Mouse (Mus musculus) left cerebral cortex, adult 2 months (tissue): Measurements from ENCODE around the gene Rhbdd1. TPM values are rescaled to one million over a fixed set of nuclear protein-coding genes. Genes with fewer than 3 reads are reported as not detected.

Source experiments
- DNase-seq, 2 experiments: peaks; one replicate each; pipeline ENCODE4 v3.0.0; 2021 to 2022; ENCODE audit warnings: low spot score in 2 of 2, mixed read lengths in 1 of 2; ENCODE audit errors: extremely low spot score in 1 of 2
- H3K27ac ChIP-seq: fragments of 200-600 bp; 2 replicates; pipeline ENCODE4 v1.8.1; 2022
- H3K4me3 ChIP-seq: fragments of 200-600 bp; 2 replicates; pipeline ENCODE4 v1.8.1; 2022
- CTCF ChIP-seq: fragments of 200-600 bp; IDR thresholded peaks from 2 replicates; pipeline ENCODE4 v1.8.1; 2022; ENCODE audit warnings: antibody characterized with exemption, mild to moderate bottlenecking, moderate library complexity
- intact Hi-C: fragments of 180-260 bp; cut with DNase I; formaldehyde crosslinking; loops from one replicate; pipeline ENCODE4 v1.15.1; 2025
- microRNA-seq, 2 experiments: library from miRNA; unstranded; fragments of <30 nt; microRNA quantifications; one replicate each; pipeline ENCODE4 v1.2.0; 2021
- total RNA-seq, 2 experiments: library from RNA; stranded (reverse); gene quantifications; 2 replicates each; pipeline ENCODE4 v1.2.3; 2021

Rhbdd1 gene
- total RNA-seq, 2 experiments from 2014 or later = 7.6 to 8.4 TPM

DNA sequence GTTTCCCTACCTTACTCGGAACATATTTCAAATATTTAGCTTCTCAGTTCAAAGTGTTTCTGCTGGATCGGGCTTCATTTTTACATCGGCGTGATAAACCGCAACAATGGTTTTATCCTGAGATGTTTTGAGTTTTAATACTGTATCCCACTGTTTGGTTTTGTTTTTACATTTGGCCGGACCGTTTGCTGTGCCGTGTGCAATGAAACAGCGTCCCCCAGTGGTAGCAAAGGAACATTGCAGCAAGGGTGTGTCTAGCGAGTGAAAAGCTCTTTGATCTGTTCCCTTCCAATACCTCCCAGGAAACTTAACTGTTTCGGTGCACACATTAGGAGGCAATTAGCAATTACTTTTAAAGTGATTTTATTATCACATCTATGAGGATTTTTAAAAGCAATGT is 160.0 kb downstream of the Rhbdd1 start:
- intact Hi-C loops = loop anchor here (1.0 kb wide), 1 partner anchor 1159 kb away; no protein-coding TSS in a partner anchor
- peak; percentile 97 for TF ChIP-seq CTCF
- peak in 1 of 2 experiments; percentile 18 for DNase-seq
- Histone ChIP-seq H3K4me3 (no peak overlapping the region), H3K27ac (no peak overlapping the region)

DNA sequence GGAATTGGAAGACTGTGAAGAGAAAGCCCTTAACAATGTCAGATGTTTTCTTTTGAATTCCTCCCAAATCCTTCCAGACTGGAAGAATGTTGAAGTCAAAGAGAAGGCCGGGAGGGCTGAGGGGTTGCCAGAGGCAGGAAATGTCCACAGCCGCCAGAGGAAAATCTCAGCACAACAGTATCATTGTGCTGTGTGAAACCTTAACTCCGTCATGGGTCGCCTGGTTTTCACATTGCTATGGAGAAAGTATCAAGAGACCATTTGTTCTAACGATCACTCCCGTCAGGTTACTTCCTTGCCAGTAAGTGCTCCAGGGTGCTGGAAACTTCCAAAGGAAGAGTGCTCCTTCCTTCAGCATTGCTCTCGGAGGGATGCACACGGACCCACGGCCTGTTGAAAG is 160.5 kb downstream of the Rhbdd1 start:
- Histone ChIP-seq H3K4me3 (no peak overlapping the region), H3K27ac (no peak overlapping the region)
- no peak for TF ChIP-seq CTCF
- intact Hi-C loops = loop anchor here (1.0 kb wide), 1 partner anchor 1159 kb away; no protein-coding TSS in a partner anchor
- no peak for DNase-seq

DNA sequence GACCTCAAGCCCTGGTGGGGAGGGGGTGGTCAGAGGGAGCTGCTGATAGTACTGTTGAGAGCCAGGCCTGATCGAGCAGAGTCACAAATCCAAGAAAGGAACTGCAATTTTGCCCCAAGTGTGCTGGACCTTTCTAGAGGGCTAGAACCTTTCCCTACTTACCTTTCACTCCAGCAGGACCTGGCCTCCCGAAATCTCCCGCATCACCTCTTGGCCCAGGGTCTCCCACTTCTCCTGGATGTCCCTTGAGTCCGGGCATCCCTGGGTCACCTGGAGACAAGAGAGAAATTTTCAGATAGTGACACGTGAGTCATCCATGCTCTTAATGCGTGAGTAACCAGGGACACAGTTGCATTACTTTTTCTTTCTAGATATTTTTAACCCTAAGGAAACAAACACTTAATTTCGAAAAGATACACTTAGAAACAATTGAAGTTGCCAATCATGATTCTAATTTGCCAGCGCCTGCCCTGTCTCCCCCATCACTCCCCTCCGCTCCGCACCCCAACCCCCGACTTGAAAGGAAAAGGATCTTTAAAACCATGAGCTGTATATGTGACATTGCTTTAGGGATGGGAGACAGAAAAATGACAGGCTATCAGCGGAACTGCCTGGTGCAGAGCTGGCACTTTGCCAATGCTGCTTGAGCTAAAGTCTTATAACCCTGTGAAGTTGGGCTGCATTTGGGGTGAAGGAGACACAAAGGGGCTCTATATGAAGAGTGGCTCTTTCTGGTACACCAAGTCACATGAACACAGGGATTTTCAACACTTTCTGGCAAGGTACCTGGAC is 163.6 kb downstream of the Rhbdd1 start:
- DNase-seq = no peak
- no peak overlapping the region for H3K4me3 ChIP-seq
- intact Hi-C loops = no loop called here
- no peak overlapping the region for H3K27ac ChIP-seq
- TF ChIP-seq CTCF = no peak

DNA sequence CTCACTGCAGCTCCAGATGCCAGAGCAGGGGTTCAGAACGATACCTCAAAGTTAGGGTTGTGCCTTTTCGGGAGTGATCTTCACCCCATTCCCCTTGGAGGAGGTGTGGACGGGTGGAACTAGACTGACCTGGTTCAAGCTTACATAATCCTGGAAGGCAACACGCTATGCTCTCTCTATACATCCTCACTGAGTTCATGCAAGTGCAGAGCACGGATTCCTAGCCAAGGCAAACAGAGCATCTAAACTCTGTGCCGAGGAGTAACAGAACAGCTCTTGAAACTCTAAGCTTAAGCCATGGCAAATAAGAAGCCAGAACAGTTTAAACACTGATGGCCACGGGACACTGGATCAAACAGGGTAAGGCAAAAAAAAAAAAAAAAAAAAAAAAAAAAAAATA is 166.1 kb downstream of the Rhbdd1 start:
- H3K4me3 ChIP-seq = no peak overlapping the region
- no peak for TF ChIP-seq CTCF
- H3K27ac ChIP-seq = no peak overlapping the region
- intact Hi-C loops = no loop called here
- no peak for DNase-seq

DNA sequence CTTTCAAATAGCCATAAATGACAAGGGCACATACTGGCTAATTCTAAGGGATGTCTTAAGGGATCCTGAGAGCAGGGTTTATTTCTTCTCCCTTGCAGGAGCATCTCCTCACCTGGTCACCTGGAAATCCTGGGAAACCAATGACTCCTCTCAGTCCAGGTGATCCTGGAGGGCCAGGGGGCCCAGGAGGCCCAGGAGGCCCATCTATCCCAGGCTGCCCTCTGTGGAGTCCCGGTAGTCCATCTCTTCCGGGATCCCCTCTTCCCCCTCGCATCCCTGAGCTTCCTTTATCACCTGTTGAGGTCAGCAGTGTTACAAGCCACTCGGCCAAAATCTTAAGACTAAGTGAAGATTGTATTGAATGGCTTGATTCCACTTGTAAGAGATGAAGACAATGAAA is 170.1 kb downstream of the Rhbdd1 start:
- H3K27ac ChIP-seq = no peak overlapping the region
- TF ChIP-seq CTCF = no peak

DNA sequence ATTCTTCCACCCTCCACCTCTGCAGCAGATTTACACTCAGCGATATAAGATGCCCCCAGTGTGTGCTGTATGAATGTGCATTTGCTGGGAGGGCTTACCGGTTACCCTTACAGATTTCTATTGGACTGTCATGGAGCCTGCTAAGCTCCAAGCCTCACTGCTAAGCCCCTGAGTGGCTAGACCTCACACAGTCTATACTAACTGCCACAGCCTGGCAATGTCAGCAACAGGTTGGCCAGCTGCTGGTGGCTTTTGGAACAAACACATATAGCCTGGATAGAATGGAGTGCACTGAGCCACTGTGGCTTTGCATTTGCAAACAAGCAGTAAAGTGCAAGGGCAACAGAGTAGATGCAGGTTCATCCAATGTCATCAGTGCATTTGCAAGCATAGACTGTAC is 175.7 kb downstream of the Rhbdd1 start:
- no peak for DNase-seq
- H3K27ac ChIP-seq = no peak overlapping the region
- H3K4me3 ChIP-seq = no peak overlapping the region
- TF ChIP-seq CTCF = no peak
- intact Hi-C loops = no loop called here

More for the DNA sequence above, 170.1 kb downstream of the Rhbdd1 start:
- intact Hi-C loops = no loop called here
- DNase-seq = no peak
- H3K4me3 ChIP-seq = no peak overlapping the region

Small RNA genes lying within 50 kb of the gene (microRNA-seq; reads per million reads assigned to microRNA genes)
- gene Gm22112 = 0 reads per million in 2 experiments

Other genes with a start within 250 kb of the Rhbdd1 start
- gene Gm9747, start 83.3 kb upstream of the Rhbdd1 start, total RNA-seq = not detected
- 10 to 100 TPM; 17.3 to 17.4 TPM for gene Irs1, start 25.0 kb upstream of the Rhbdd1 start, total RNA-seq